Mouse (Mus musculus) hindbrain, postnatal 0 days (tissue): ENCODE measurements around the gene Pogz. TPM values are rescaled to one million over a fixed set of nuclear protein-coding genes. Genes with fewer than 3 reads are reported as not detected.
A peak's percentile ranks its signal among the peaks of the same experiment; 100 is the strongest.
"Not testable (repeated sequence)": the region's sequence is repeated elsewhere in the genome, so short reads cannot be mapped to it uniquely, and the experiment has no call there.

Source experiments
- ATAC-seq: fragments of 200-750 bp; cut with Nextera tagmentation; 2 replicates; pipeline ENCODE4 v1.8.0; 2017; ENCODE audit warnings: mild to moderate bottlenecking, moderate TSS enrichment, moderate library complexity
- DNase-seq: peaks from one replicate; pipeline ENCODE4 v3.0.0-alpha.2; 2015; ENCODE audit warnings: low spot score
- H3K27ac ChIP-seq: fragments of 300-500 bp; sonication (generic); 2 replicates; pipeline ENCODE4 v1.5.1; 2014; ENCODE audit warnings: mild to moderate bottlenecking
- H3K27me3 ChIP-seq: fragments of 300-500 bp; sonication (generic); 2 replicates; pipeline ENCODE4 v1.6.1; 2014; ENCODE audit warnings: low read length, mixed read lengths; ENCODE audit not compliant: insufficient read depth
- H3K36me3 ChIP-seq: fragments of 300-500 bp; sonication (generic); 2 replicates; pipeline ENCODE4 v1.6.1; 2014; ENCODE audit warnings: low read length, mixed read lengths; ENCODE audit not compliant: insufficient read depth
- H3K4me1 ChIP-seq: fragments of 300-500 bp; sonication (generic); 2 replicates; pipeline ENCODE4 v1.6.1; 2014; ENCODE audit warnings: antibody characterized with exemption, low read length, mixed read lengths; ENCODE audit not compliant: insufficient read depth
- H3K4me2 ChIP-seq: fragments of 300-500 bp; sonication (generic); 2 replicates; pipeline ENCODE4 v1.6.1; 2014; ENCODE audit warnings: low read depth, mild to moderate bottlenecking, low read length, moderate library complexity, mixed read lengths
- H3K4me3 ChIP-seq: fragments of 300-500 bp; sonication (generic); 2 replicates; pipeline ENCODE4 v1.5.1; 2014; ENCODE audit warnings: low read length
- H3K9ac ChIP-seq: fragments of 300-500 bp; sonication (generic); replicated peaks from 2 replicates; pipeline ENCODE4 v1.6.1; 2014; ENCODE audit warnings: mild to moderate bottlenecking, low read length, moderate library complexity, mixed read lengths
- H3K9me3 ChIP-seq: fragments of 300-500 bp; sonication (generic); 2 replicates; pipeline ENCODE4 v1.6.1; 2016; ENCODE audit warnings: low read length, mixed read lengths
- CTCF ChIP-seq: IDR thresholded peaks from 2 replicates; pipeline ENCODE4 v1.5.1; 2016; ENCODE audit warnings: antibody characterized with exemption, control low read depth, low read depth
- WGBS: fragments of 180-500 bp; shearing (Covaris S2); extraction: QIAGEN DNeasy Blood & Tissue Kit; methylation state at CpG from one replicate; pipeline ENCODE4 v1.1.7; 2014; 5-methylcytosine and 5-hydroxymethylcytosine counted together
- polyA plus RNA-seq: library from polyadenylated mRNA; unstranded; fragments of >200 nt; fragmentation: Nextera tagmentation; extraction: Ambion mirVana; gene quantifications from 2 replicates; pipeline ENCODE4 v1.2.1, GENCODE M21; 2015
- total RNA-seq: library from RNA; depleted of rRNA; stranded (reverse); fragments of >200 nt; gene quantifications from 2 replicates; pipeline ENCODE4 v1.2.3, GENCODE M21; 2014; rRNA removed

The Pogz gene
- total and polyA plus RNA-seq, 2 experiments from 2014 or later = 16.8 to 38.6 TPM

- H3K36me3 ChIP-seq = no peaks in the 10 kb centered on the region
- no peak overlapping the region for H3K27ac ChIP-seq
- WGBS = 45% methylated on average over 3 of the region's 3 CpGs
- no peaks in the 10 kb centered on the region for H3K27me3 ChIP-seq
- no peak for TF ChIP-seq CTCF
- H3K9ac ChIP-seq = no peak overlapping the region
- H3K4me3 ChIP-seq = no peak overlapping the region
- no peak for ATAC-seq
- DNase-seq = peak; percentile 49
- H3K4me1 ChIP-seq = no peaks in the 10 kb centered on the region
- H3K9me3 ChIP-seq = no peaks in the 10 kb centered on the region
- H3K4me2 ChIP-seq = no peak overlapping the region
Measured at GRCm38 (mm10) chr3:94921104-94921503, 83.7 kb downstream of the Pogz start.

GRCm38 (mm10) chr3:94922333-94922732, 85.0 kb downstream of the Pogz start:
- no peak overlapping the region for H3K27ac ChIP-seq
- whole genome bisulfite sequencing = 55% methylated on average over 3 of the region's 3 CpGs
- H3K4me1 ChIP-seq = no peaks in the 10 kb centered on the region
- no peaks in the 10 kb centered on the region for H3K27me3 ChIP-seq
- H3K4me3 ChIP-seq = no peak overlapping the region
- no peaks in the 10 kb centered on the region for H3K9me3 ChIP-seq
- TF ChIP-seq CTCF = no peak
- H3K4me2 ChIP-seq = no peak overlapping the region
- H3K36me3 ChIP-seq = no peaks in the 10 kb centered on the region
- ATAC-seq (no peak), DNase-seq (no peak)
- H3K9ac ChIP-seq = no peak overlapping the region

- no peak overlapping the region for H3K4me2 ChIP-seq
- H3K27ac ChIP-seq = no peak overlapping the region
- no peak overlapping the region for H3K9ac ChIP-seq
- no peaks in the 10 kb centered on the region for H3K9me3 ChIP-seq
- ATAC-seq (no peak), DNase-seq (no peak)
- no peak for TF ChIP-seq CTCF
- no peaks in the 10 kb centered on the region for H3K36me3 ChIP-seq
- WGBS = 82% methylated on average over 8 of the region's 8 CpGs
- no peak overlapping the region for H3K4me3 ChIP-seq
- no peaks in the 10 kb centered on the region for H3K27me3 ChIP-seq
- H3K4me1 ChIP-seq = no peaks in the 10 kb centered on the region
Measured at GRCm38 (mm10) chr3:94924688-94925087, 87.3 kb downstream of the Pogz start.

GRCm38 (mm10) chr3:94926301-94926736, 89.0 kb downstream of the Pogz start:
- H3K9ac ChIP-seq, H3K9me3 ChIP-seq, ATAC-seq, H3K4me1 ChIP-seq, H3K27ac ChIP-seq, H3K36me3 ChIP-seq, DNase-seq, H3K27me3 ChIP-seq, H3K4me2 ChIP-seq, H3K4me3 ChIP-seq: not testable (repeated sequence)
- WGBS = 49% methylated on average over 4 of the region's 4 CpGs

- not testable (repeated sequence) for H3K27me3 ChIP-seq, ATAC-seq, H3K27ac ChIP-seq, DNase-seq, H3K4me3 ChIP-seq, H3K4me1 ChIP-seq, H3K4me2 ChIP-seq, H3K9me3 ChIP-seq, H3K36me3 ChIP-seq, H3K9ac ChIP-seq
- 86% methylated on average over 3 of the region's 4 CpGs for WGBS
Measured at GRCm38 (mm10) chr3:94928979-94929378, 91.6 kb downstream of the Pogz start.

GRCm38 (mm10) chr3:94930386-94931266, 93.3 kb downstream of the Pogz start:
- H3K27me3 ChIP-seq, ATAC-seq, H3K9ac ChIP-seq, H3K27ac ChIP-seq, H3K4me3 ChIP-seq, H3K36me3 ChIP-seq, DNase-seq, H3K9me3 ChIP-seq, H3K4me1 ChIP-seq, H3K4me2 ChIP-seq: not testable (repeated sequence)
- 47% methylated on average over 7 of the region's 7 CpGs for WGBS

- H3K4me1 ChIP-seq, H3K27me3 ChIP-seq, H3K9me3 ChIP-seq, H3K9ac ChIP-seq, DNase-seq, H3K36me3 ChIP-seq, ATAC-seq, H3K4me2 ChIP-seq, H3K4me3 ChIP-seq, H3K27ac ChIP-seq: not testable (repeated sequence)
- WGBS = 88% methylated on average over 10 of the region's 10 CpGs
Measured at GRCm38 (mm10) chr3:94931427-94932082, 94.2 kb downstream of the Pogz start.

Other genes with a start within 250 kb of the Pogz start
- gene Gm10972, start 194.5 kb upstream of the Pogz start, total RNA-seq = not detected in 2 replicates
- not detected in 2 replicates for gene Gm10972, start 194.5 kb upstream of the Pogz start, polyA plus RNA-seq
- gene Tuft1, start 178.7 kb upstream of the Pogz start, total RNA-seq = 8.4 and 14.7 TPM in 2 replicates
- gene Tuft1, start 178.7 kb upstream of the Pogz start, polyA plus RNA-seq = 6.8 and 7.6 TPM in 2 replicates
- 1.8 TPM in 1 of 2 replicates, not detected in the other for gene Selenbp2, start 144.0 kb upstream of the Pogz start, total RNA-seq
- 0.62 and 0.79 TPM in 2 replicates for gene Selenbp2, start 144.0 kb upstream of the Pogz start, polyA plus RNA-seq
- gene Cgn, start 51.1 kb upstream of the Pogz start, total RNA-seq = 5.8 and 7.7 TPM in 2 replicates
- gene Cgn, start 51.1 kb upstream of the Pogz start, polyA plus RNA-seq = 9.8 and 10.3 TPM in 2 replicates
- 288 and 314 TPM in 2 replicates for gene Psmb4, start 49.4 kb downstream of the Pogz start, total RNA-seq
- gene Psmb4, start 49.4 kb downstream of the Pogz start, polyA plus RNA-seq = 370 and 383 TPM in 2 replicates
- gene Selenbp1, start 95.5 kb downstream of the Pogz start, total RNA-seq = 32.8 and 36.5 TPM in 2 replicates
- gene Selenbp1, start 95.5 kb downstream of the Pogz start, polyA plus RNA-seq = 19.9 and 21.3 TPM in 2 replicates
- 13.9 and 18.3 TPM in 2 replicates for gene Rfx5, start 116.5 kb downstream of the Pogz start, total RNA-seq
- 5.4 and 5.8 TPM in 2 replicates for gene Rfx5, start 116.5 kb downstream of the Pogz start, polyA plus RNA-seq
- 57.1 and 85.4 TPM in 2 replicates for gene Pi4kb, start 137.2 kb downstream of the Pogz start, total RNA-seq
- 19.2 and 22.7 TPM in 2 replicates for gene Pi4kb, start 137.2 kb downstream of the Pogz start, polyA plus RNA-seq
- gene Zfp687, start 177.9 kb downstream of the Pogz start, total RNA-seq = 34.1 and 35.4 TPM in 2 replicates
- 17.3 and 18.0 TPM in 2 replicates for gene Zfp687, start 177.9 kb downstream of the Pogz start, polyA plus RNA-seq
- 208 and 210 TPM in 2 replicates for gene Psmd4, start 205.0 kb downstream of the Pogz start, total RNA-seq
- gene Psmd4, start 205.0 kb downstream of the Pogz start, polyA plus RNA-seq = 267 and 272 TPM in 2 replicates